Mouse (Mus musculus): Measurements from ENCODE around the gene Hspb1. TPM values are rescaled to one million over a fixed set of nuclear protein-coding genes. Genes with fewer than 3 reads are reported as not detected.

Gene Hspb1
- 10 to 100 TPM; 16.7 to 22.4 TPM for total RNA-seq (2021)
- long read RNA-seq, transcript Hspb1-201 (3 exons, 903 nt), result major isoform, 18 of 18 reads
- long read RNA-seq, partial matches to known transcripts, result 0 of 18 reads
- long read RNA-seq, other reads (novel, unspliced or antisense), result 0 of 18 reads

DNA sequence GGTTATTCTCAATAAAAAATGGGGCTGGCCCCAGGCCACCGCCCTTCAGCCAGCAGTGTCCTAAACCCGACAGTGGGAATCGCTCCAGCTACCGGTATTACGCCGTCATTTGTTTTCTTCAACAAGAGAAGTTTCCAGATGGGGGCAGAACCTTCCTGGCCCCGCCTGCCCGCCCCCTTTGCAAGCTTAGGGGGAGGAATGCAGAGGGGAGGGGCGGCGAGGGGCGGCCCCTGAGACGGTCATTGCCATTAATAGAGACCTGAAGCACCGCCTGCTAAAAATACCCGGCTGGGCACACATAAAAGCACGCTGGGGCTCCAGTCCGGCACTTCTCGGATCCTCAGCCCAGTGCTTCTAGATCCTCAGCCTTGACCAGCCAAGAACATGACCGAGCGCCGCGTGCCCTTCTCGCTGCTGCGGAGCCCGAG lies at the start of gene Hspb1:
Hspb1 (plus strand) TSS at position 245 of the 428 bp plus-strand sequence.
- DNase-seq (ENCODE audit: low spot score in 2 of 2), result no peak

DNA sequence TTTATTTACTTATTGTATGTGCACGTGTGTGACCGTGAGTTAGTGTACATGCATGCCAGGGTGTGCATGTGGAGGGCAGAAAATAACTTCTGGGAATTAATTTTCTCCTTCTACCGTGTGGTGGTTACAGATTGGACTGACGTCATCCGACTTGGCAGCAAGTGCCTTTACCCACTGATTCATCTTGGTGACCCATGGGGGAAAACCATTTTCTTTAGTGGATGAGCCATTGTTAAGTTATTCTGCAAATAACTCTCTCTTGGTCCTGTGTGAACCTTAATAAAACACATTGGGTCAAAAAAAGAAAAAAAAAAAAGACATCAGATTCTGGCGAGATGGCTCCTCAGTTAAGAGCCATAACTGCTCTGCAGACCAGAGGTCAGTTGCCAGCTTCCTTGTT lies 46.1 kb upstream of the Hspb1 start:
- no peak for DNase-seq (ENCODE audit: low spot score in 2 of 2)

DNA sequence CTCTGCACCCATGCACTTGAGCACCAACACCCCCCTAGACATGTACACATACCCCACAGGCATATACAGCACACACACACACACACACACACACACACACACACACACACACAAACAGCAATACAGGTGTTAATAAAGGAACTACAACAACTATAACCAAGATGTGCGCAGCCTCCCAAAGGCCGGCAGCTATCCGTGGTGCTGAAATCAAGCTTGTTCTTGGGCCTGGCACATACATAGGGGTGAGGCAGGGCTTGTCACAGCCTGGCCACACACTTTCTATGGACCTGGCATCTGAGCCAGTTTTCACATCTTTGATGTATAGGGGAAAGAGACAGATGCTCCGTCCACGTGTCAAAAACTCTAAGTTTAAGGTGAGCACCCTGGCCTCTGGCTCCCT lies 44.3 kb upstream of the Hspb1 start:
- no peak for DNase-seq (ENCODE audit: low spot score in 2 of 2)

DNA sequence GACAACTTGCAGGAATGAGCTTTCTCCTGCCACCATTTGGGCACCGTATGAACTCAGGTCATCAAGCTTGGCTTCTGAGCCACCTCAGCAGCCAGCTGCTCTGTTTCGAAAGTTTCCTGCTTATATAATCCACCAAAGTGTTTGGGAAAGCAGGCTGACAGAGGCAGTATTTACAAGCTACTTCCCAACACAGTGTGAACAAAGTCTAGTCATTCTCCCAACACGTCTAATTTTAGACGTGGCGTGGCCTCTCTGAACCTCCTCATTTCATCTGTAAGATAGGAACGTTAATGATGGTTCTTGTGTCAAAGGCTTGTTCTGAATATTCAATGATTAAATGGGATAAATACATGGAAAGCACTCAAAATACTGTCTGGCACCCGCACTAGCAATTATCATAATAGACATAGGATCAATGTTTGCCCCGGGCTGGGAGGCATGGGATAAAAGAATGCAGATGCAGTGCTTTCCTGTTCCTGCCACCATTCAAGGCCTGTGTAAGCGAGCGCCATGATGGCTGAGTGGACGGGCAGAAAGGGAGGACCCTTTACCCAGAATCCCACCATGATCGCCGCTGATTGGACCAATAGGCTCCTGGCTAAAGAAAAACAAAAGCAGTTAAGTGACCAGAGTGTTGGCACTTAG lies 41.9 kb upstream of the Hspb1 start:
- DNase-seq (ENCODE audit: low spot score in 2 of 2), result peak in 1 of 2 experiments; percentile 27

DNA sequence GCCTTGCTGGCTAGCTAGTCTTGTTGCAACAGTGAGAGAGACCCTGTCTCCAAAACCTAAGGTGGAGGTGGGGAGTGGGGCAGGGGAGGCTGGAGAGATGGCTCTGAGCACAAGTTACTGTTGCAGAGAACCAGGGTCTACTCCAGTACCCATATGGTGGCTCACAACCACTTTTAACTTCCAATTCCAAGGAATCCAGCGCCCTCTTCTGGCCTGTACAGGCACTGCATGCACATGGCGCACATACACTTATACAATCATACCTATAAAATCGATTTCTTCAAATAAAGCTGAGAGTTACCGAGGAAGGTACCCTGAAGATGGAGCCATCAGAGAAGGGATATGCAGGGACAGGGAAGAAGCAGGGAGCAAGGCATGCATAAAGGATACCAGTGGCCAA lies 40.3 kb upstream of the Hspb1 start:
- DNase-seq (ENCODE audit: low spot score in 2 of 2), result no peak

DNA sequence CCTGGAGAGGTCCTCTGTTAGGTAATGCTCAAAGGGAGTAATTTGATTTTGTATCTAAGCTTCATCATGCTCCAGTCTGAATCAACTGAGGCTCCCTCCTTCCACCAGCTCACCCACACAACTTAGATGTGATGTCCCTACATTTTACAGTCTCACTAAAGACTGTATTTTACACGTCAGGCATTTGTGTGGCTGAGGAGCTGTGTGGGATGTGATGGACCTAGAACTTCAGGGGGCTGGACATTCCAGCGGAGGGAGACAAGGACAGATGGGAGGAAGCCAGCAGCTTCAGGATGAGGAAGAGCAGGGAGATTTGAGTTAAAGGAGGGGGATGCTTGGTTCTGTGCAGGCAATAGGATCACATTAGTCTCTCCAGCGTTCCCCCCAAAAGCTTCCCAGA lies 39.8 kb upstream of the Hspb1 start:
- DNase-seq (ENCODE audit: low spot score in 2 of 2), result no peak

DNA sequence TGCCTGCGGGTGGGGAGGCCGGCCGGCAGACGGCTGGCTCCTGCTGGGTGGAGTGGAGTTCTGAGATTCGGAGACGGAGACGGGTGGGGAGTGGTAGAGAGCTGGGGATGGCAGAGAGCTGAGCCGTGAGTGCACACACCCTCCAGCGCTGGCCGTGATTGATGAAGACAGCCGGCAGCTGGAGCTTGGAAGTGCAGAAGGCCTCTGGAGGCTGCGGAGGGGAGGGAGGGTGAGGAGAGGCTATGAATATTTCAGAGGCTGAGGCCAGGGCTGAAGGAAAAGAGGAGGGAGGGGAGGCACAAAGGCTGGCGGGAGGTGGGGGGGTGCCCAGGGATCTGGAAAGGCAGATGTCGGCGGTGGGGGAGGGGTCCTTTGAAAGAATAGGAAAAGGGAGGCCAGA lies 36.7 kb upstream of the Hspb1 start:
- no peak for DNase-seq (ENCODE audit: low spot score in 2 of 2)

GRCm38 (mm10) chr5:135851481-135851880 lies 36.2 kb upstream of the Hspb1 start:
- DNase-seq (ENCODE audit: low spot score in 2 of 2), result no peak

DNA sequence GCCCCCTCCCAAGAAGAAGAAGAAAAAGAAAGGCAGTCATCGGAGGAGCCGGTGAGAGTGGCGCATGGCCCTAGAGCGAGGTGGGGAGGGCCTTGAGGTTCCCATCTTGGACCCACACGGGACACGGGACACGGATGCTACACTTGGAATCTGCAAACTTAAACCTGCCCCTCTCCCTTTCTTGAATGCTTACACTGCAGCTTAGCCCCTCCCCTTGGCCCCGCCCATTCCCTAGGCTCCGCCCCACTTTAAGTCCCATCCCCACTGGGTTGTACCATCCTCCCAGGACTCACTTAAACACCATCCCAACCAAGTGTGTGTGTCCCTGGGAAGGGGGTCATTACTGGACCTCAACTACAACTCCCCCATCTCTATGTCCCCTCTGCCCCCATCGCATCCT lies 35.3 kb upstream of the Hspb1 start:
- no peak for DNase-seq (ENCODE audit: low spot score in 2 of 2)

DNA sequence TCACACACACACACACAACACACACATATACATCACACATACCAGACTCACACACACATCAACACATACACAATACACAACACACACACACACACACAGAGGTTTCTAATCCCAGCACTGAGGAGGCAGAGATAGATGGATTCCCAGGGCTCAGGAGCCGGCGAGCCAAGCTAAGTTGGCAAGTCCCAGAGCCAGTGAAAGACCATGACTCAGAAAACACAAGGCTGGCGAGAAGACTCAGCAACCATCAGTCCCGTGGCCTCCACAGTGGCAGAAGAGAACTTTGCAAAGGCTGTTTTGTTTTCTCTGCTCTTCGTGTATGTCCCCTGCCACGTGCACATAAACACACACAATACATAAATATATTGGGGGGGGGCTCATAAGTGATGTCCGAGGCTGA lies 34.0 kb upstream of the Hspb1 start:
- DNase-seq (ENCODE audit: low spot score in 2 of 2), result no peak

DNA sequence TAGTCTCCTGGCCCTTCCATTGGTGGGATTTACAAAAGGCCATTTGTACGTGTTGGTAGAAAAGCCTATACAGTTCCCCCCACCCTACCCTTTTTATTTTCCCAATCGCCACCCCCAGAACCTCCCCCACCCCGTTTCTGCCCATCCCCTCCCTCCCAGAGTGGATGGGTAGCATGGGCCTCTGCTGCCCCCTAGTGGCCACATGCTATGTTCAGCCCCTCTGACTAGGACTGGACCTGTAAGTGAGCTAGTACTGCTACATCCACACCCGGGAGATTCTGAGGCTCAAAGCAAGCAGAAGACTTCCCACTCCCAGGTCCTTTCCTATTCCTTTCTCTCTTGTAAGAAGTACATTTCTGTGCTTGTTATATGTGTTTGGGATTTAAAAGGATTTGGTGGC lies 32.6 kb upstream of the Hspb1 start:
- DNase-seq (ENCODE audit: low spot score in 2 of 2), result peak; percentile 62 to 84

- no peak for DNase-seq (ENCODE audit: low spot score in 2 of 2)
These were observed 21.1 kb upstream of the Hspb1 start for GRCm38 (mm10) chr5:135866662-135867061.

DNA sequence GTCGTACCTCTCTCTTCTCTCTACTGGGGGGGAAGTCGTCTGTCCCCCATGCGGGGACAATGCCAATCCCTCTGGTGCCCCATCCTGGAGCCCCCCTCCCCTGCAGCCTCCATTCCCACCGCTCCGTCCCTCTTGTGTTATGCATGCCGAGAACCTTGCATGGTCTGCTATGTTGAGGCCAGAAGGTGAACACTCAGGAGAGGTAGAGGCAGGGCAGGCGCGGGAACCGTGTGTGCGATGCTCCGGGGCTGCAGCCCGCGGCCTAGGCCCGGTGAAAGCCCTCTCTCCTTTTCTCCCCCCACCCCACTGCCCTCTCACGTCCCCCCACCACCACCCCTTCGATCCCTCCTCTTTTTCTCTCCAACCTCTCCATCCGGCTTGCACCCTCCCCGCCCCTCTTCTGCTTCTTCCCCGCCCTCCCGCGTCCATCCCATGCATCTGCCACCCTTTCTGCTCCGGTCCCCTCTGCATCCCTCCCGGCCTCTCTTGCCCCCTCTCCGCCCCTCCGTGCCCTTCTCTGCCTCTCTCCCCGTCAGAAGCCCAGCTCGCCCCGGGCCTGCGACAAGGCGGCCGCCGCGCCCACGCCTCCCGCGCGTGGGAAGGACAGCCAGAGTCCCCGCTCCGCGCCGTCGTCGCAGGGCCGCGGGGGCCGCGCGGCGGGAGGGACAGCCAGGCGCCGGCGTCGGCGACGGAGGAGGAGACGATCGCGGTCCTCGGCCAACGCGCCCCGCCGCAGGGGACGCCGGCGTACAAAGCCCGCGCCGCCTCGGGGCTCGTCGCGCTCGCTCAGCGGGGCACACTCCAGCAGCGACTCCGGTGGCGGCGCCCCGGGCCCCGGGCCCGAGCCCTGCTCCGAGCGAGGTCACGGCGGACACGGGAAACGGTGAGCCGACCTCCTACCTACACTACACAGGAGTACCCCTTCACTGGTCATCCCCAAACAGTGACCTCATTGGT lies 19.8 kb upstream of the Hspb1 start:
- peak; percentile 28 to 51 for DNase-seq (ENCODE audit: low spot score in 2 of 2)

DNA sequence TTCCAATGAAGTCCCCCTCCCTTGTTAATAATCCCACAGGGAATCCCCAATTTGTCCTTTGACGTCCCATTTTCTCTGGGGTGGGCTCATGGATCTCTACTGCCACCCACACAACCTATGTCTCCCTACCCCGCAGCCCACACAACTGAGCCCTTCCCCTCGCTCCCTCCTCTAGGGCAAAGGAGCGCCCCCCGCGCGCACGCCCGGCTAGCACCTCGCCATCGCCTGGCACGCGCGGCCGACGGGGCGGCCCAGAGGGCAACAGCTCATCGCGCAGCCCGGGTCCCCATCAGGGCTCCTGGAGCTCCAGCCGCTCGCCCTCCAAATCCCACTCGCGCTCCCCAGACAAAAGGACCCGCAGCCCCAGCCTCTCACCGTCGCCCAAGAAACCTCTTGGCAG lies 19.1 kb upstream of the Hspb1 start:
- DNase-seq (ENCODE audit: low spot score in 2 of 2), result no peak

DNA sequence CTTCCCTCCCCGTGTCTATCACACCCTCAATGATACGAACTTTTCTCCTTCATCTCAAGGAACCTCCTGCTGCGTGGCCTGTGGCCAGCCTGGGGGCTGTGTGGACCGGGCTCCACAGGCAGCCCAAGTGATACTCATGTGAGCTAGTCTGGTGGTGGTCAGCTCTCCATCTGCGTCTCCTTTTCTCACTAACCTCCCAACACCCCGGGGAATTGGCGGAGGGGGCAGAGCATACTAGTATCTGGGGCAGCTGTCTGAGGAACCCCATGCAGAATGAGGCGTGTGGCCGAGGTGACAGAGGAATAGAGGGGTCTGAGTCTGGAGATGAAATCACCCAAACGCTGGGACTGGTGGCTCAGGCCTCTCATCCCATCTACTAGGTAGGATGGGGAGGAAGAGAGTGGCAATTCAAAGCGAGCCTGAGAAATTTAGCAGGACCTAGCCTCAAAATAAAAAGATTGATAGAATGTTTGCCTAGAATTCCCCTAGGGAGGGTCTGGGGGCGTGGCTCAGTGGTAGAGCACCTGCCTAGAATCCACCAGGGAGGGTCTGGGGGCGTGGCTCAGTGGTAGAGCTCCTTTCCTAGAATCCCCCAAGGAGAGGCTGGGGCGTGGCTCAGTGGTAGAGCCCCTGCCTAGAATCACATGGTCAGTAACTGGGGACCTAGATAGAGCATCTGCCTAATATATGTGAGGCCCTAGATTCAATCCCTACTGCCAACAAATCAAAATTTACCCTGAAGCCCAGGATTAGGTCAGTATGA lies 17.9 kb upstream of the Hspb1 start:
- no peak for DNase-seq (ENCODE audit: low spot score in 2 of 2)

DNA sequence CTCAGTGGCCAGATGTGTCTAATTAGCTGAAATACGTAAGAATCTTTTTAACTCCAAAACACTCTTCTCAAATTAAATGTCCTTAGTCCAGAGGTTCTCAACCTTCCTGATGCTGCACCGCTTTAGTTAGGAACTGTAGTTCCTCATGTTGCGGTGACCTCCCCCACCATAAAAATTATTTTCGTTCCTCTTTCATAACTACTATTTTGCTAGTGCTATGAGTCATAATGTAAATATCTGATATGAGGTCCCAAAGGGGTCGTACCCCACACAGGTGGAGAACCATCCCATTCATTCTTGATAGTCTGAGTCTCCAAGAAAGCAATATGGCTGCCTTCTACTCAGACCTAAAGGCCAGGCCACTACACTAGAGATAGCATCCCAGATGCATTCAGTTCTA lies 17.2 kb upstream of the Hspb1 start:
- DNase-seq (ENCODE audit: low spot score in 2 of 2), result no peak

DNA sequence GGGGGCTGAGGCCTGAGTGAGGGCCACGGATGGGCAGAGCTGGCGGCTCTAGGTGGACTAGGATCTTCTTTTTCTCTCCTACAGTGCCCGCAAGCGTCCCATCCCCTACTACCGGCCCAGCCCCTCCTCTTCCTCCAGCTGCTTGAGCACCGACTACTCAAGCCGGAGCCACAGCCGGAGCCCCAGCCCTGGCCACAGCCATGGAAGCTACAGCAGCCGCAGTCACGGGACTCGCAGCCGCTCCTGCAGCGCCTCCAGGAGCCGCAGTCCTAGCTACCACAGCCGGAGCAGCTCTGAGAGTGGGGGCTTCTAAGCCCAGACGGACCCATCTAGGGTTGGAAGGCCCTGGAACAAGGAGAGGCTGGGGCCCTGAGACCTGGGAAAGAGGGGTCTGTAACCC lies 14.7 kb upstream of the Hspb1 start:
- no peak for DNase-seq (ENCODE audit: low spot score in 2 of 2)

DNA sequence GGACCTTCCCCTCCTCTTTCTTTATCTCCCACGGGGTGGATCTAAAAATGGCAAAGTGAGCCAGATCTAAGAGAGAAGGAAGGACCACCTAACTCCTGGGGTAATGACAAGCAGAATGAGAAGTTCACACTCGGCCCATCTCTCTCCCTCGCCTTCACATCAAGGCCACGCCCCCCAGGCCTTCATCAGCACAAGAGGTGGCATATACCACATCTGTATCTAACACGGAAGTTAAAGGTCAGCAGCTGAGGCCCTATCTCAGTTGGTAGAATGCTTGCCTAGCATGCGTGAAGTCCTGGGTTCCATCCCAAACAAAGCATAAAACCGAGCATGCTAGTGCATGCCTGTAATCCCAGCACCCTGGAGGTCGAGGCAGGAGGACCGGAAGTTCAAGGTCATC lies 14.0 kb upstream of the Hspb1 start:
- no peak for DNase-seq (ENCODE audit: low spot score in 2 of 2)

GRCm38 (mm10) chr5:135877180-135877579 lies 10.5 kb upstream of the Hspb1 start:
- peak; percentile 38 to 74 for DNase-seq (ENCODE audit: low spot score in 2 of 2)

DNA sequence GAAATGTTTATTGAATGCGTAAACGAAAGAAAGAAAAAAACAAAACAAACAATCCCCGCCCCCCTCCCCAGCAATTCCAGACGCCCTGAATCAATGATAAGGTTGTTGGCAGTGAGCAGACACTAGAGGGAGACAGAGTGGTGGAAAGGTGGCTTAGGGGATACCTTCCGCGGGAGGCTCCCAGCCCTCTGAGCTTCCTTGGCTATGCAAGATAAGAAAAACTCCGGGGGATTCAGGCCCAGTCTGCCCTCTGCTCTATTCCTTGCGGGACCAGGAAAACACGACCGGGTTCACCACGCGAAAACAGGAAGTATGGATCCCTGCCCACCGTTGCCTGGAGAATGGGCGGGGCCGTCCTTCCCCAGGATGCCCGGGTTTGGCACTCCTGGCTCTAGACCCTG lies 9.9 kb upstream of the Hspb1 start:
- DNase-seq (ENCODE audit: low spot score in 2 of 2), result peak in 1 of 2 experiments; percentile 57

GRCm38 (mm10) chr5:135879449-135880158 lies 8.1 kb upstream of the Hspb1 start:
- peak in 1 of 2 experiments; percentile 56 for DNase-seq (ENCODE audit: low spot score in 2 of 2)

Data from layer of hippocampus, adult 18-20 months (tissue).